Mouse (Mus musculus) ES-CJ7 (cell line): ENCODE measurements around the gene Grid1.
A peak's percentile ranks its signal among the peaks of the same experiment; 100 is the strongest.

Experiments
- DNase-seq: peaks from one replicate; pipeline ENCODE4 v3.0.0; 2011; ENCODE audit warnings: low read depth, low spot score

Grid1 gene

DNA sequence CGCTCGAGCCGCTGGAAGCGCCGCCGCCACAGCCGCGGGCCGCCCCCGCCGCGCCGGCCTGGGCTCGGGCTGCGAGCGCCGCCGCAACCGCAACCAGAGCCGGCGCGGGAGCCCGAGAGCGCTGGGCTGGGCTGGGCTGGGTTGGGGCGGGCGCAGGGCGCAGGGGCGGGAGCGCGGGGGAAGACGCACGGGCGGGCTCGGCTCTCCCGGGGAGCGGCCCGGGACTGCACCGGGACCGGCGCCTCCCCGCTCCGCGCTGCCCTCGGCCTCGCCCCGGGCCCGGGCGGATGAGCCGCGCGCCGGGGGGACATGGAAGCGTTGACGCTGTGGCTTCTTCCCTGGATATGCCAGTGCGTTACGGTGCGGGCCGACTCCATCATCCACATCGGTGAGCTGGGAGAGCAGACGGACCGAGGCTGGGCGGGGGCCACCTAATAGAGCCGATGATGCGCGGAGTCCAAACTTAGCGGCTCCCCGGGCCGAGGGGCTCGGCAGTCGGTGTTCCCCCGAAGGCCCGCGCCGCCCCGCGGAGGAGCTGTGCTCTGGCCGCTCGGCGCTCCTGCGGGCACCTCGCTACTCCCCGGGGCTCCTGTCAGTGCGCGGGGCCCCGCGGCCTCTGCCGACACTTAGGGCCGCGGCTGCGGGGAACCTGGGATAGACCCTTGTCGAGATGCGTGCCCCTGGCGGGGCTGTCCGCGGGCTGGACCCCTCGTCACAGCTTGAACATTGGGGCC lies at the start of gene Grid1:
TSS of gene Grid1 (plus strand) at position 190 of the 734 bp plus-strand sequence.
- peak; percentile 39 for DNase-seq

DNA sequence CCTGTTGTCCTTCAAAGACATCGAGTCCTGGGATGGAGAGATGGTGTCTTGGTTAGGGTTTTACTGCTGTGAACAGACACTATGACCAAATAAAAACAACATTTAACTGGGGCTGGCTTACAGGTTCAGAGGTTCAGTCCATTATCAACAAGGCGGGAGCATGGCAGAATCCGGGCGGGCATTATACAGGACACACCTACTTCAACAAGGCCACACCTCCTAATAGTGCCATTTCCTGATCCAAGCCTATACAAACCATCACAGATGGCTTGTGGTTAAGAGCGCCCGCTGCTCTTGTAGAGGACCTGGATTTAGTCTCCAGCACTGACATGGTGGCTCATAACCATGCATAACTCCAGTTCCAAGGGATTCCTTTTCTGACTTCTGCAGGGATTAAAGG lies 49.4 kb upstream of the Grid1 start:
- peak; percentile 64 for DNase-seq

DNA sequence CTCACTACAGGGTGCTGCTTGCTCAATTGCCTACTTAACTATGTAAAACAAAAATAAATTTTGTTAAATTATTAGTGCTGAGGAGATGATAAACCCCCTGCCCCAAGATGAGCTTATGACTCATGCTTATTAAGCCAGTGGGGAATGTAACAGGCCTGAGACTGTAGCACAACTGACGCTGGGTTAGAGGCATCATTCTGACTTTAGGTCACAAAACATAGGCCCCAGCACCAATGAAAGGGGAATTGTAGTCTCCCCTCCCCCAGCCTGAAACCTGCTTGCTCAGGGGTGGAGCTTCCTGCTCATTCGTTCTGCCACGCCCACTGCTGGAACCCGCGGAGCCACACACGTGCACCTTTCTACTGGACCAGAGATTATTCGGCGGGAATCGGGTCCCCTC lies 48.3 kb upstream of the Grid1 start:
- DNase-seq = peak; percentile 45

DNA sequence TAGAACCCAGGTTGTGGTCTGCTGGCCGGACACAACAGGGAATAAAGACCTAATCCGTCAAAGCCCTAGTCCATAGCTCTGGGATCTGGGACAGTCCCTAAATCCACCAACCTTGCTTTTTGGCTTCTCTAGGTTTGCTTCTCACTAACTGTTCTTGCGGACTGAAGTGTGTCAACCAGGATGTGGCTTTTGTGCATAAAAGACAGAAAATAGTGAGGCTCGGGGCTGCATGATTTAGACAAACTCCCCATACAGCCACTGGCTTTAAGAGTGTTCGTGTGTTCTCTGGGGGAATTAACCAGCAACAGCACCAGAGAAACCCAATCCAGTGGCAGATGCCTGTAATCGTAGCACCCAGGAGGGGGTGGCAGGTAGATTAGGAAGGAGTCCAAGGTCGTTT lies 47.8 kb upstream of the Grid1 start:
- no peak for DNase-seq

DNA sequence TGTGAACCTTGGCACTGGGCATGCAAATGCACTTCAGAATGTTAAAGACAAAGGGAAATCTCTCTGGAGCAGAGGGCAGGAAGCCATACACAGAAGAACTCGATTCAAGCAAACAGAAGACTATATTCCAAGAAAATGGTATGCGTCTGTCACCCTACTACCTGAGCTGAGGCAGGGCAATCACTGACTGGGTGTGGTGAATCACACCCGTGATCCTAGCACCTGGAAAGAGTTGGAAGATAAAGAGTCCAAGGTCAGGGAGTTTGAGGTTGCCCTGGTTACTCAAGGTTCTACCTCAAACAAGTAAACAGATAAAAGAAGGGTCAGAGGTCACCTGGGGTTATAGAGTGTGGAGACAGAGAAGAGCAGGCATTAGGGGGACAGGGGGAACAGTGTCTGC lies 46.2 kb upstream of the Grid1 start:
- peak; percentile 93 for DNase-seq

DNA sequence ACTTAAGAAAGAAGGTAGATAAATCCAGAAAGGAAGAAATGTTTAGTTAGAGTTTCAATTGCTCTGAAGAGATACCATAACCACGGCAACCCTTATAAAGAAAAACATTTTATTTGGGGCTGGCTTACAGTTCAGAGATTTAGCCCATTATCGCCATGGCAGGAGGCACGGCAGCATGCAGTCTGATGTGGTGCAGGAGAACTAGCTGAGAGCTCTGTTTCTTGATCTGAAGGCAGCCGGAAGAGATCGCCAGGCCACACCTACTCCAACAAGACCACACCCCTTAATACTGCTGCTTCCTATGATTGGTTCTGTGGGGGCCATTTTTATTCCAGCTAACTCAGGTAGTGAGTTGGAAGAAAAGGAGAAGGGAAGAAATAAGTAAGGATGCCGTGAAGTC lies 45.7 kb upstream of the Grid1 start:
- DNase-seq = peak; percentile 68

DNA sequence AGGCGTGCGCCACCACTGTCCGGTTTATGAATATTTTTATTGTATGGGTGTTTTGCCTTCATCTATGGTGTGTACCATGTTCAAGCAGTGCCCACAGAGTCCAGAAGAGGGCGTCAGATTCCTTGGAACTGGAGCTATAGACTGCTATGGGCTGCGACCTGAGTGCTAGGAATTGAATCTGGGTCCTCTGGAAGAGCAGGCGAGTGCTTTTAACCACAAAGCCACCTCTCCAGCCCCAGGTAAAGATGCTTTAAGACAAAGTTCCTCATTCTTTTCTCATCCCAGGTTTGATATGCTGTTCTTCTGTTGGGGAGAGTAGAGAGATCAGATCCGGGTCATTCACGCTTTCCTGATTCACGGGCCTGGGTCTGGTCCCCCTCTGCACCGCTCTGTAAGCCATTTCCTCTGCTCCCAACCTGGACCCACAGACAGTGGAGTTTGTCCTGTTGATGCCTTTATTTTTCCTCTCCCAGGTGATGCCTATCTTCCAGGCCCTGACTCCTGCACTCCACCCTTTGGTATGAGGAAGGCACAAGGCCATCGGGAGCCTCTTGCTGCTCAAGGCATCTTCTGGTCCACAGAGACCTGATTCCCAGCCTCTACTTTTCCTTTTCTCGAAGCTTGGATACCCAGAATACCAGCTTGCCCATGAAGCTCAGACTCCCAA lies 43.1 kb upstream of the Grid1 start:
- no peak for DNase-seq

DNA sequence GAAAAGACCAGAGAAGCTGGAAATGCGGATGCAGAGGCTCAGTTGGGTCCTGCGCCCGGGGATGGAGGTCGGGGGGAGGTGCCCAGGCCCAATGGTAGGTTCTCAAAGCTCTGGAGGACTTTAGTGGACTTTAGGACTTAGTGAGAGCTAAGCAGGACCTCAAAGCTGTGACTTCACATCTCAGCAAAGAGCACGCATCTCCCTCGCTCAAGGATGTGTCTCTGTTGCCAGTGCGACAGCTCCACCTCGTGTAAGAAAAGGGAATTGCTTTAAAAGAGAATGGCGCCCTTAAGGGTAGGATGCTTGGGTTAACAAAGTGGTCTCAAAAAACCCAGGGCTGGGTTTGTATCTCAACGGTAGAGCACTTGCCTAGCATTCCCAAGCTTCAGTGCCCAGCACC lies 42.1 kb upstream of the Grid1 start:
- peak; percentile 66 for DNase-seq

DNA sequence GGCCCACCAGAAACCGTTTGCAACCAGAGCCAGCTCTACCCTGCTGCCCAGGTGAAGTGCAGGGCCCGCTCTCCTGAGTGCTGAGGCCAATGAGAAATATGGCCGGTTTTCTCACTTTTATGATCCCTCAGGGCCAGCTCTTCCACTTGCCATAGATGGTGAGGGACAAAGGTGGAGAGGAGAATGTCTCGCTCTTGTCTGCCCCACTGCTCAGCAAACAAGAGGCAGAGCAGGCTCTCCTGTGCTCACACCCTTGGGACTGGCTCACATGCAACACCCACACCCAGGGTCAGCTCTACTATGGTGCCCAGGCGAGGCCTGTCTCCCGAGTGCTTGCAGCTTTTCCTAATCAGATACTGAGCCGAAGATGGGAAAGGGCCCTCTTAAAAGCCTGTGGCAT lies 41.1 kb upstream of the Grid1 start:
- no peak for DNase-seq

DNA sequence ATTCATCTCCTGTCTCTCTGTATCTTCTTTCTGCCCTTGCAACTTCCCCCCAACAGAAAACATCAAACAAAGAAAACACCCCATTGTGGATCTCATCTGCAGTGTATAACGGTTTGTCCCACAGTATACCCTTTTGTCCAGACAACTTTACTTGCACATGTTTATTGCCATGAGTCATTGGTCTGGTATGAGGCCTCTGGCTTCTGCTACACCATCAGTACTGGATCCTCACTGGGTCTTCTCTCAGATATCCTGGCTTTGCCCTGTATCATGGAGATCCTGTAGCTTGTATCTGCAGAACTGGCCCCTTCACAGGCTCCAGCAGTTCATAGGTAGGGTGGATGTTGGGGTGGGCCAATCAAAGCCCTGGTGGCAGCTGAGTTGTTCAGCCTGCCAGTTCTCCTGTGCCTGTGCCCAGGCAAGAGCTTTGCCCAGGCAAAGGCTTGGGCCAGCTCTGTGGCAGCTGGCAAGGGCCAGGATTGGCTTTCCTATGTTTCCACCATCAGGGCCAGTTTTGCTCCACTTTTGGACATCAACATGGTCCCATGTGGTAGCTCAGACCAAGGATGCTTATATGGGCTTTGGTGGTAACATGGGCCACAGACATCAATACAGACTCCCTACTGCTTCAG lies 26.4 kb upstream of the Grid1 start:
- no peak for DNase-seq

DNA sequence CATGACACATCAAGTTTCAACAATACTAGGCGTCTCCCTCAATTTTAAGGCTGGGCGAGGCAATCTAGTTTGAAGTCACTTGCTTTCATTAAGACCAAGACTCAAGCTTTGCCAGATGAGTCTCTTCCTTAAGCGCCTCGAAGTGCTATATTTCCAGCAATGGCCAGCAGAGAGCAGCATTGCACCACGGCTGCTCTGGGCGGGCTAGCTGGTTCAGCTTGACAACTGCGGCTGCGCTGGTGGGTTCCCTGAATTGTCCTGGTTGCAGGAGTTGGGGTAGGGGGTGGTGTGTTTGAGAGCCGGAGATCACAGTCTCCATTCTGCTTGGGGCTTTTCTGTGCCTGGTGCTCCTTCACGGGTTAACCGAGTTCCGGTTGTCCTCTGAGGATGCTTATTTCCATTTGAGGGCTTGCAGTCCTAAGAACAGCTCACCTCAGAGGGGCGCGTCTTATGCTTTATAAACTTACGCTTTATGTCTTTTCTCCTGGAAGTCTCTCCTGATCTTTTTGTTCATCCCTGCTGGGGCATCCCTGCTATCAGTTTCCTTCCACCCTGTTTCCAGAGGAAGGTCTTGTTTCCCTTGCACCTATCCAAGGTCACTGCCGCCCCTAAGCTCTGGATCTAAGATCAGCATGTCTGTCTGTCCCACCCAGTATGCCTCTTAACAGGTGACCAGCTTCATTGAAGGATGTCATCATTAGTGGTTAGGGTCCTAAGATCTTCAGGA lies 9.0 kb upstream of the Grid1 start:
- DNase-seq = peak; percentile 87

DNA sequence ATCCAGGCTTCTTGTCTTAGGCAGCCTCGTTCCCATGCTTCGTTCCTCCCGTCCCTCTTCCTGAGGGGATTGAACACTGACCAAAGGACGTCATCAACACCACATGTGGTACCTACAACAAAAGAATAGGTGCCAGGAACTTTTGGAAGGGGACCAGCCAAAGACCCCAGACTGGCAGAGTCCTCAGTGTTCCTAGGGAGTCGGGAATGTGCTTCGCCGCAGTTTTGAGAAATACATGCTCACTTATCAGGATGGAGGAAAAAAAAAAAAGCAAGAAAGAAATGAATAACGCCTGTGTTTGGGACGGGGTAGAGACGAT lies 8.5 kb upstream of the Grid1 start:
- no peak for DNase-seq

DNA sequence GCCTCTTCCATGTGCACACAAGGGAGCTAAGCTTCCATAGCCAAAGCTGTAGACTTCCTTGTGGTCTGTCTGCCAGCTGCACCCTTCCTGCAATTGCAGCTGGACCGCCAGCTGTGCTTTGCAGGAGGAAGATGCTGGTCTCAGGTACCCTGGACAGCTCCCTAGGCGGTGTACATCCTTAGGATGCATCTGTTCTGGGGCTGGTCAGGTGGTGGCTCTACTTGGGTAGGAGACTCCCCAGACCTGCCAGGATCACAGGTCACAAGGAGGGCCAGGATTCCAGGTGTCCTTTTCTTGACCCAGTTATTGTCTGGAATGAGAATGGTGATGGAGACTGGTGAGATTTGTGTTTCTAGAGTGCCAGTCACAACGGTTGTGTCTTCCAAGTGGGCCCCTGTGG lies 3.6 kb upstream of the Grid1 start:
- DNase-seq = peak; percentile 51

DNA sequence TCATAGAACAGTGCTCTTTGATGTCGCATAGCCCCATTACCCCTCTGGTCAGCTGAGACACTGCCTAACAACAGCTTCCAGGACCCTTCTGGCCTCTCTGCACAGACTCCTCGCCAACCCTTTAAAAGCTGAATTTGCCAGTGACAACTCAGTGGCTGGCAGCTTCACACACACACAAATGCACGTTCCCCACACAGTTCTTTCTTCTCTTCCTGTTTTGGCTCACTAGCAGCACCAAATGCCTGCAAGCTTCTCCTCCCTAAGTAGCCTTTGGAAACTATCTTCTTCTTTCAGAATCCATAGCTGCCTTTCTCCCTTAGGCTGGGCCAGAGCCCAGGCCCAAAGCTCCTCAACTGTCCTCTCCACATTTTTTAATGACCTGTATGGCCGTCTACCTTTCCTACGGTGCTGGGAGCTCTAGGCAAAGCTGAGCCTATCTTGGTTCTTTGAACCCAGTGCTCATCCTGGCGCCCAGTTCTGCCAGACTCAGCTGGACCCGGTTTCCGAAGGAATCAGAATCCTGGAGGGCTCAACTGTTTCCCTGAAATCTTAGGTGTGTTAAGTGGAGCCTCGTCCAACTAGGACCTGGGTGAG lies 1.4 kb upstream of the Grid1 start:
- DNase-seq = no peak

DNA sequence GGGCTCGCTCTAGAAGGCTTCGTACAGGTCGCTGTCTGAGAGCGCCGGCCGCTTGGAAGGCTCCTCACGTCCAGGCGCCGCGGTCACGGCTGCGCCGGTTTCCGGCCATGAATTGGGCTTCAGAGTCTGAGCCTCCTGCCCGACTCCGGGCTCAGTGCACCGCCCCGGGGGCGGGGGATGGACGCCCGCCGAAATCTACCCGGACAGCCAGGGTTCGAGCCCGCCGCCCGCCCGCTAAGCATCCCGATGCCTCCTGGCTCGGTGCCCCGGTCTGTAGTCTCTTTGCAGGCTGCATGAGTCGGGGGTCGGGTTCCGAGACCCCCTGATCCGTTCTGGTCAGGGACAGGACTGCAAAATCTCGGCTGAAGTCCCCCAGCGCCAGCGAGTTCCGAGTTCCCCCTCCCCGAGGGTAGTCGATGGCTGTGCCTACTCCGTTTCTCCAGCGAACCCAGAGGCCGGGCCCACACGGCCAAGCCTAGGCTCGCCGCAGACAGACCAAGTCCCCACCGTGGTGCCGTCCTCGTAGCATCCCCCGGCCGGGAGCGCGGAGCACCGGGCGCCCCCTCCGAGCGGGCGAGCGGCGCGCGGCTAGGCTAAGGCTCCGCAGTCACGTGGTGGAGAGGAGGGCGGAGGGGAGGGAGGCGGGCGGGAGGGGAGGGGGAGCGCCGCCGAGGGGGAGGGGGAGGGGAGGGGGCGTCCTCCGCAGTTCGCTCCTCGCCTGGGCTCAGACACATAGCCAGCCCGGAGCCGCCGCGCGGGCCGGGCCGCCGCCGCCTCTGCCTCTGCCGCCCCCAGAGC lies 588 bp upstream of the Grid1 start:
- peak; percentile 64 for DNase-seq

DNA sequence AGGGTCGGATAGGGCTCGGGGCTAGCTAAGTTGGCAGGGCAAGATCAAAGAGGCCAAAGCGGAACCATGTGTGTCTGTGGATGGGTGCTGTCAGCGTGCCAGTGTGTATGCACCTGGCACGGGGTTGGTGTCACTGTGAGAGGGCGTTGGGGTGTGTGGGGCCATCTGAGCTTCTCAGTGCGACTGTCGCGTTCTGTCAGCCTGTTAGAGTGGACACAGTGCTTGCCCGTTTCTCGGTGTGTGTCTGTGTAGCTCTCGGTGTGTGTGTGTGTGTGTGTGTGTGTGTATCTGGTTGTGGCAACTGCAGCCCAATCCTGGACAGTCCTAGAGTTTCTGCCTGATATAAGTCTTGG lies 721 bp downstream of the Grid1 start:
- DNase-seq = no peak

DNA sequence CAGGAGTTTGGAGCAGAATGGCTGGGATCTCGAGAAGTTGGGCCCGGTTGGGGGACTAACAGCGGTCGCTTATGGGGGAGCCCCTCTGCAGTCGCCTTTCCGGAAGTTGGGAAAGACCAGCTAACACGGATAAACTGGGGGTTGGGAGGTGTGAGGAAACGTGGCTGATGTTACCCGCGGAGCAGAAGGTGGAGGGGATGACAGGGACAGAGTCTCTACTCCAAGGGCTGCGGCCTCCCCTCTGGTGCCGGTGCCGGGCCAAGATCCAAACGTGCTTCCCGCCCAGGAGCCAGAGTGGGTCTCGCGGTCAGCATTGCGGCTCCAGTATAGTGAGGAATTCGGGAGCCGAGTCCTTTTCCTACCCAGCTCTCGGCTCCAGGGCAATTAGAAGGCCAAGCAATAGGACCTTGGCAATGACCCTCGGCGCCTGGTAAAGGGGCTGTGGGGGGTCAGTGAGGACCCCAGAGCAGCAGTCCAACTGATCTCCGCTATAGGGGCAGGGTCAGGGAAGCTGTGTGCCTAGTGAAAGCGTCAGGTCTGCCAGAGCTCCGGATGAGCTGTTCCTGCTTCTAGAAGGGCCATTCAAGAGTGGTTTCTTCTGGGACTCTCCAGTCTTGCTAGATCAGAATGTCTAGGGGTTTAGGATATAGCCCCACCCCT lies 1.4 kb downstream of the Grid1 start:
- no peak for DNase-seq

DNA sequence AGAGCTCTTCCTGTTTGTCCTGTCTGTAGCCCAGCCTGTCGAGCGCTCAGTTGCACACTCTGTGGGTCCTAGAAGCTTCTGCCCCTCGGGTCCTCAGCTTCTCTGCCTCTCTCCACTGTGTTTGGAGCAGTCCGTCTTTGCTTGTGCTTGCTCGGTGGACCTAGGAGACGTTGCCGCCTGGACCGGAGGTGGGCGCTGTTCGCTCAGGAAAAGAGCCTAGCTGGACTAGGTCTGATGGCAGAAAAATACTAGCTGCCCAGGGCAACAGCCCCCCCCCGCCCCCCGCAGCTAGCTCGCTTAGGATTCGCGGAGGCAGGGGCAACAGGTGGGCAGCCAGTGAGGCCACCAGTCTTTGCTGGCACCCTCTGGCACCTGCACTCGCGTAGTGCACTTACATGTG lies 3.2 kb downstream of the Grid1 start:
- peak; percentile 78 for DNase-seq

DNA sequence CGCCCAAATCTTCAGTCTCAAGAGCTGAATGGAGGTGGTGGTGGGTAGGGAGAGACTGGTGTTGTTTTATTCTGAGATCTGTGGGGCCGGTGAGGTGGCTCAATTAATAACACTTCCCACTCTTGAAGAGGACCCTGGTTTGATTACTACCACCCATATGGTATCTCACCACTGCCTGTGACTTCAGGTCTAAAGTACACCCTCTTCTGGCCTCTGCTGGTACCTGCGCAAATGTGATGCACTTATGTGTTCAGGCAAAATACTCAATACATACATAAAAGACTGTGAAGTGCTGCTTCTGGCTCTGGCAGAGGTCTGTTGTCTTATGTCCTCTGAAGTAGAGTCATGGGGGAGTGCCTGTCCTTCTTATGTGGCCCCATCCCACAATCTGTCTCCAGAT lies 4.3 kb downstream of the Grid1 start:
- DNase-seq = peak; percentile 42

DNA sequence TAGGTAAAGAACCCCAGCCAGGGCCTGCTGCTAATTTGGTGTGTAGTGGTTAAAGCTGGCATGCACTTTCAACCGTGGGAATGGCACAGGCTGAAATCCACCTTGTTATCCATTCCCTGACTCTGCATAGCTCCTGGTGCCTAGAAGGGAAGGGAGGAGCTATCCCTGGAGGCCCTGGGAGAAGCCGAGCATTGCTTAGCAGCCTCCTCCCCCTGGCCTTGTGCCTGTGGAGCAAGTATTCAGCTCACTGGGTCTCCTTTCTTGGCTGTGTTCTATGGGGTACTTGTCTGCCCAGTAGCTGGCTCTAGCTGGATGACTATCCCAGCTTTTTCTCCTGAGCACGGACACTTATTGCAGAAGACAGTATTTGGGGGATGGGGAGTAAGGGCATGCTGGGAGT lies 6.0 kb downstream of the Grid1 start:
- DNase-seq = no peak

DNA sequence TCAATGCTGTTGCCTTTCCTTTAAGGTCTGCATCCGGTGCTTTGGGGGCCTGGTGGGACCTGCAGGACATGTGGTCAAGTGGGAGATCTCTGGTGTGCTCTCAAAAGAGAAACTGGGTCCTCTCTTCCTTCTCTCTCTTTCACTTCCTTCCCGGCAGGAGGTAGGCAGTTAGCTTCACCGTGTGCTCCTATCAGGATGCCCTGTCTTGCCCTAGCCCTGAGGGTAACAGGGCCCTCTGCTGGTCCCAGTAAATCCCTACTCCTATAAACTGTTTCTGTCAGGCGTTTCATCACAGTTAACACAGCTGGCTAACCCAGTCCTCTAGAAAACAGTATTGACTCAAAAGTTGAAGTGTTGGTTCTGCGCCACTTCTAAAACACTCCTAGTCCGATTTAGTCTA lies 9.9 kb downstream of the Grid1 start:
- no peak for DNase-seq
